Mouse (Mus musculus): ENCODE data around the gene Cdkn1a.

- TF ChIP-seq CTCF (IDR thresholded peaks at IDR 0.05) (no peak), POLR2A (IDR thresholded peaks at IDR 0.05; ENCODE audit: insufficient read depth, low read depth, low read length) (no peak), EP300 (IDR thresholded peaks at IDR 0.05; ENCODE audit: insufficient read depth, low read depth, low read length) (no peak)
Observed at GRCm38 (mm10) chr17:29147773-29148172, 57.0 kb downstream of the Cdkn1a start.
